Mouse (Mus musculus) bone marrow, adult 2 months (tissue): ENCODE measurements around the gene Cox4i2.

ENCODE experiments used
- CTCF ChIP-seq: fragments of 200-500 bp; IDR thresholded peaks from 2 replicates; pipeline ENCODE4 v1.5.1; 2011; ENCODE audit warnings: low read length, control low read depth; ENCODE audit not compliant: control insufficient read depth, insufficient read depth
- POLR2A ChIP-seq: fragments of 200-500 bp; IDR thresholded peaks from 2 replicates; pipeline ENCODE4 v1.6.1; 2011; ENCODE audit warnings: low read depth, mild to moderate bottlenecking, control low read depth, low read length, borderline replicate concordance; ENCODE audit not compliant: control insufficient read depth

- no peak for TF ChIP-seq POLR2A
- no peak for TF ChIP-seq CTCF
Measured at GRCm38 (mm10) chr2:152784640-152785039, 30.7 kb downstream of the Cox4i2 start.
